Mouse (Mus musculus): ENCODE results near the gene Olfr804.

The Olfr804 gene

DNA sequence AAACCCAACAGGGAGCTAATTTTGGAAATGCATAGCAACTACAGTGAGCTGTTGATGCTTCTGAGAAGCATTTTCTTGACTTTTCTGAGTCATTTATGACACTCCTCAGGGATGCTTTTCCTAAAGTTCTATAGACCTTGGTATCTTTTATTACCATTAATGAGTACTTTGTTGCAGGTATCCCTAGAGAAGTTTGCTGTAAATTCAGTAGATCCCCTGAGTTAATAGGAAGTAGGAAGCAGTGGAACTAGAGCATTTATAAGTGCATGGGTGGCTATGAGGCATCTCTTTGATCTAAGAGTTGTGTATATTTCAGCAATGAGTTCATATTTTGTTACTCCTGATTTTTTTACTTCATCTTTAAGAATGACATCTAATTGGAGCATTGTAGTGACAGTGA is at the start of gene Olfr804:
Gene Olfr804, plus strand, starts transcription at position 301 of the 400 bp plus-strand sequence.
- DNase-seq: no peak

DNA sequence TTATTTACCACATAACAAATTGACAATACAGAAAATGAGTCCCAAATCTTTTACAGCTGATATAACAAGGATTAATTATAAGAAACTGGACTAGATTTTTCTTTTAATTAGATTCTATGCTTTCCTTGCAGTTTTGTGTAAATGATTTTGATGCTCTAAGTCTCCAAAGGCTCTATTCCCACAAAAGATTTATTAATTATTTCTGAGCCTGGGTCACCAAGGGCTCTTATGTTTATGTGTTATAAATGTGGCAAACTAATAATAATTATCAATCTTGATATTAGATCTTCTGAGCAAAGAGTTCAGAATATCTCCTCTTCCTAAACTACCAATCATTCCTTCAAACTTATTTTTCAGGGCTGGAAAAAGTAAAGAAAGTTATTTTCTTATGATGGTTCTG is 45.6 kb upstream of the Olfr804 start, which contains the start of gene Olfr800:
Gene Olfr800, plus strand, starts transcription at position 301 of the 400 bp plus-strand sequence.
- no peak for DNase-seq

DNA sequence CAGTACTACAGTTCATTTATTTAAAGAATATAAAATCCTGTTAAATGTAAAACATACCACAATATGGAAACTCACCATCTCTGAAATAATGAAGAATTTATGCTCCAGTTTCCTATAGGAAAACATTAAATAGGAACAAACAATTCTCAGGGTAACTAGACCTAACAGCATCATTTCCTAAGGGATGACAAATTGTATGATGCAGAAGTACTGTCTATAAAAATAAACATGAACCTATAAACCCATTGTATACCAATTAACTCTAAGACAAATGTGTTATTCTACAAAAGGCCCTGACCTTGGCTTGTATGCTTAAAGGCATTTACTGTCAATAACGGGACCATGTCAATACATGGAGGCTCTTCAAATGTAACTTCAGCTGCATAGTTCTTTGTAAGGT is 29.2 kb upstream of the Olfr804 start, which contains the start of gene Olfr801:
Gene Olfr801, minus strand, starts transcription at position 101 of the 400 bp plus-strand sequence.
- DNase-seq: no peak

DNA sequence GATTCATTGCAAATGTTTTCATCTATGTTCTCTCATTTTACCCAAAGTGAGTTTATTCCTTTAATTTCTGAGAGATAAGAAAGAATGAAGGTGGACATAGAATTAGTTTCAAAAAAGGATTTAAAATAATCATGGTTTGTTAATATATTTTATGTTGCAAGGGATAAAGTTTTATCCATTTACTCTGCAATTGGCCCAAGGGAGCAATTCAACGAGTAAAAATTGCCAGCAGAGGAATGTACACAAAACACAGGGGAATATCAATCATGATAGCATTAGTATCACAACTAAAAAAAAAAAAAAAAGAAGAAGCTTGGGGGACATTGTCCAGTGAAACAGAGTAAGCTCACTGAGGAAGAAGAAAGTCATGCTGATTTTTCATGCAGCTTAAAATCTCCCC is 14.9 kb upstream of the Olfr804 start, which contains the start of gene Olfr802:
Gene Olfr802, minus strand, starts transcription at position 101 of the 400 bp plus-strand sequence.
- DNase-seq: no peak

DNA sequence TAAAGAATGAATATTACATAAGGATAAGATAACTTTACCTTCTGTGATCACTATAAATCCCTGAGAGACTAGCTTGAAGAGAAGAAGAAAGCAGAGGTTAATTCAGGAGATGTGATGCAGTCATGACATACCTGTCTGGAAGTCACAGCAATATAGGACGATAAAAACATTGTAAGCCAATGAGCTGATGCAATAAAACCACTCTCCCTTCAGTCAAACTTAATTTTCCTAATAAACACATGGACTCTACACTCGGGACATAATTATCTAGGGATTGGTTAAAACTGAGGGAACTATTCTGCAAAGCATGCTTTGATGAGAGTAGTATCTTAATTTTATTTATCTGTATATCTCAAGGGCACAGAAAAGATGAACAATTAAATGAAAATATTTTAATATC is 8.8 kb upstream of the Olfr804 start, which contains the start of gene Olfr803:
Gene Olfr803, minus strand, starts transcription at position 101 of the 400 bp plus-strand sequence.
- no peak for DNase-seq

DNA sequence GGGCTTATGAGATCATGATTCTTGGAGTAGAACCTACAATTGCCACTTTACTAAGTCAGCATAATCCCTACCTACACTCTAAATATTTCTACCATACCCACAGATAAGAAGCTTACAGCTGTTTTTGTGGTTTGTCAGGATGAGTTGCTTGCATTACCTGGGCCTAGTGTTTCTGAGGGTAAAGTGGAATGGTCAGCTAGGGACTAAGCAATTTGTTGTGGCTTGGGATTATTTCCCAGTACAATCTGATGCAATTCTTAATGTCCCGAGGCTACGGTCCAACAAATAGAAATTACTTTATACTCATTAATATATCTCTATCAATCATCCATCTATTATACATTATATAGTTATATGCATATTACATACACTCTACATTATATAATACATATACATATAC is 26.3 kb downstream of the Olfr804 start, which contains the start of gene Olfr805:
Gene Olfr805, minus strand, starts transcription at position 101 of the 400 bp plus-strand sequence.
- no peak for DNase-seq

DNA sequence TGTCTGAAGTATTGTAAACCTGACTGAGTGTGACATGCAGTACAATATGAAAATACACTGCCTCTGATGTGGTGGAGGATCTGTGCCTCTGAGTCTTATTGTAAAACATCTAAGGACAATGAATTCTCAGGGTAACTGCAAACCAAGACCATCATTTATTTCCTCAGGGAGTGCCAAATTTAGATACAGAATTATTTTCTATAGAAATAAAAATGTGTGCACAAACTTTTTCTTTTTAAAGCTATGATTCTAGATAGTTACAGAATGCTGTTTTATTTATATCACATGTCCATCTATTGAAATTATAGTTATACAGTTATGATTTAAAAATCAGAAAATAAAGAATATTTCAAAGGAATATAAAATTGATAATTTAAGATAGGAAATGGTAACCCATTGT is 38.8 kb downstream of the Olfr804 start, which contains the start of gene Olfr806:
Gene Olfr806, minus strand, starts transcription at position 101 of the 400 bp plus-strand sequence.
- no peak for DNase-seq

DNA sequence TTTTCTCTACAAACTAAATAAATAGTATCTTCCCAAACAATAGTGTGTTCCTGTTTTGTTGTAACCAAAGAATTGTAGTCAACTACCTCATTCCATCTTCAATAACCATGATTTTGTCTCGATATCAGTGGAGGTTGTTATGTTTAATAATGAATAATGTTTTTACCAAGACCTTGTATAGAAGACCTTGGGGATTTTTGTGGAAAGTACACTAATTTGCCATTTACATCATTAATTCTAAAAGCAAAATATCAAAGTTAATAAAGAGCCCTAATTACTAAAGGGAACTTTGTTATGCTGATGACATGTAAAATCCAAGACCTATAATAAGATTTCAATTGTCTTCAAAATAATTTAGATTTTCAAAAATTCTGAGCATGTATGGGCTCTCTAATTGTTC is 54.7 kb downstream of the Olfr804 start, which contains the start of gene Olfr807:
Gene Olfr807, minus strand, starts transcription at position 101 of the 400 bp plus-strand sequence.
- DNase-seq: no peak
